Mouse (Mus musculus) MEL (cell line): ENCODE measurements at regions not wholly inside any gene's neighbourhood (a gene's known extent, or its start where the extent isn't known, plus 50 kb on each side); places are given as distances from the start of the nearest gene placed in this dataset.

ENCODE experiments used
- DNase-seq: peaks from one replicate; pipeline ENCODE4 v3.0.0; 2011; ENCODE audit warnings: low read depth, low spot score
- H3K27ac ChIP-seq: 2 replicates; pipeline ENCODE4 v1.5.1; 2012; ENCODE audit warnings: low read depth, mild to moderate bottlenecking, control low read depth, low read length, moderate library complexity; ENCODE audit not compliant: control insufficient read depth
- H3K27me3 ChIP-seq, 2 experiments: fragments of 150-350 bp in 1 of 2; sonication (generic) in 1 of 2; 2 replicates each; pipeline ENCODE4 v1.6.1; 2012; ENCODE audit warnings: low read length in 2 of 2, mild to moderate bottlenecking in 2 of 2, improper control_type of control experiment in 1 of 2, moderate library complexity in 1 of 2; ENCODE audit not compliant: insufficient read depth in 2 of 2, control insufficient read depth in 1 of 2
- H3K36me3 ChIP-seq, 2 experiments: 2 replicates each; pipeline ENCODE4 v1.6.1; 2012 to 2014; ENCODE audit warnings: low read length in 2 of 2, improper control_type of control experiment in 1 of 2, inconsistent platforms in 1 of 2, mild to moderate bottlenecking in 1 of 2; ENCODE audit not compliant: insufficient read depth in 2 of 2, control insufficient read depth in 1 of 2
- H3K4me1 ChIP-seq, 2 experiments: fragments of 150-350 bp in 1 of 2; sonication (generic) in 1 of 2; 2 replicates each; pipeline ENCODE4 v1.6.1; 2012; ENCODE audit warnings: low read length in 2 of 2, improper control_type of control experiment in 1 of 2, mild to moderate bottlenecking in 1 of 2; ENCODE audit not compliant: insufficient read depth in 2 of 2, control insufficient read depth in 1 of 2
- H3K4me3 ChIP-seq, 2 experiments: fragments of 150-350 bp in 1 of 2; sonication (generic) in 1 of 2; 2 replicates each; pipeline ENCODE4 v1.5.1; 2012; ENCODE audit warnings: low read depth in 2 of 2, low read length in 2 of 2, mild to moderate bottlenecking in 2 of 2, moderate library complexity in 2 of 2, control low read depth in 1 of 2, improper control_type of control experiment in 1 of 2; ENCODE audit not compliant: control insufficient read depth in 1 of 2, insufficient read depth in 1 of 2
- H3K79me2 ChIP-seq: 2 replicates; pipeline ENCODE4 v1.6.1; 2012; ENCODE audit warnings: mild to moderate bottlenecking, low read length, moderate library complexity; ENCODE audit not compliant: control insufficient read depth, poor library complexity, insufficient read depth
- H3K9ac ChIP-seq: 2 replicates; pipeline ENCODE4 v1.6.1; 2012; ENCODE audit warnings: low read depth, mild to moderate bottlenecking, control low read depth, low read length, moderate library complexity; ENCODE audit not compliant: control insufficient read depth, poor library complexity, severe bottlenecking
- H3K9me3 ChIP-seq: fragments of 150-350 bp; sonication (generic); replicated peaks from 2 replicates; pipeline ENCODE4 v1.6.1; 2012; ENCODE audit warnings: mild to moderate bottlenecking, low read length, improper control_type of control experiment, moderate library complexity; ENCODE audit not compliant: insufficient read depth
- CHD1 ChIP-seq: IDR thresholded peaks from 2 replicates; pipeline ENCODE4 v1.6.1; 2012; ENCODE audit warnings: low read depth, mild to moderate bottlenecking, inconsistent platforms, low read length, improper control_type of control experiment
- CHD2 ChIP-seq: IDR thresholded peaks from 2 replicates; pipeline ENCODE4 v1.6.1; 2011; ENCODE audit warnings: low read length, improper control_type of control experiment
- E2F4 ChIP-seq: IDR thresholded peaks from 2 replicates; pipeline ENCODE4 v1.6.1; 2011; ENCODE audit warnings: low read depth, low read length, improper control_type of control experiment, borderline replicate concordance
- ELF1 ChIP-seq: IDR thresholded peaks from 2 replicates; pipeline ENCODE4 v1.6.1; 2014; ENCODE audit warnings: low read depth, mild to moderate bottlenecking, inconsistent platforms, low read length, improper control_type of control experiment, moderate library complexity
- EP300 ChIP-seq, 2 experiments: IDR thresholded peaks; 2 replicates each; pipeline ENCODE4 v1.6.1; 2011; ENCODE audit warnings: improper control_type of control experiment in 2 of 2, low read length in 2 of 2, low read depth in 1 of 2, mild to moderate bottlenecking in 1 of 2
- ETS1 ChIP-seq: IDR thresholded peaks from 2 replicates; pipeline ENCODE4 v1.6.1; 2012; ENCODE audit warnings: low read depth, mild to moderate bottlenecking, inconsistent platforms, low read length, improper control_type of control experiment, moderate library complexity
- GABPA ChIP-seq: IDR thresholded peaks from 2 replicates; pipeline ENCODE4 v1.6.1; 2012; ENCODE audit warnings: low read depth, mild to moderate bottlenecking, inconsistent platforms, low read length, improper control_type of control experiment, moderate library complexity
- GATA1 ChIP-seq: IDR thresholded peaks from 2 replicates; pipeline ENCODE4 v1.6.1; 2011; ENCODE audit warnings: low read depth, low read length, improper control_type of control experiment
- HCFC1 ChIP-seq: IDR thresholded peaks from 2 replicates; pipeline ENCODE4 v1.6.1; 2012; ENCODE audit warnings: low read depth, mild to moderate bottlenecking, inconsistent platforms, low read length, improper control_type of control experiment, moderate library complexity
- JUND ChIP-seq: IDR thresholded peaks from 2 replicates; pipeline ENCODE4 v1.6.1; 2011; ENCODE audit warnings: low read depth, mild to moderate bottlenecking, improper control_type of control experiment, low read length
- MAFK ChIP-seq: IDR thresholded peaks from 2 replicates; pipeline ENCODE4 v1.6.1; 2011; ENCODE audit warnings: low read depth, mild to moderate bottlenecking, low read length, improper control_type of control experiment, borderline replicate concordance
- MAX ChIP-seq: IDR thresholded peaks from 2 replicates; pipeline ENCODE4 v1.6.1; 2011; ENCODE audit warnings: low read length, improper control_type of control experiment
- MEF2A ChIP-seq: IDR thresholded peaks from 2 replicates; pipeline ENCODE4 v1.6.1; 2014; ENCODE audit warnings: low read depth, mild to moderate bottlenecking, inconsistent platforms, low read length, improper control_type of control experiment; ENCODE audit not compliant: poor library complexity, insufficient replicate concordance, severe bottlenecking; ENCODE audit errors: extremely low read depth
- MYC ChIP-seq: IDR thresholded peaks from 2 replicates; pipeline ENCODE4 v1.6.1; 2011; ENCODE audit warnings: low read depth, mild to moderate bottlenecking, low read length, improper control_type of control experiment, moderate library complexity
- NELFE ChIP-seq: IDR thresholded peaks from 2 replicates; pipeline ENCODE4 v1.6.1; 2011; ENCODE audit warnings: low read depth, low read length, improper control_type of control experiment
- NRF1 ChIP-seq: IDR thresholded peaks from 2 replicates; pipeline ENCODE4 v1.6.1; 2014; ENCODE audit warnings: low read depth, mild to moderate bottlenecking, inconsistent platforms, low read length, improper control_type of control experiment, moderate library complexity; ENCODE audit not compliant: poor library complexity, insufficient read depth, severe bottlenecking
- POLR2A ChIP-seq, 2 experiments: IDR thresholded peaks; 2 replicates each; pipeline ENCODE4 v1.6.1; 2011 to 2012; ENCODE audit warnings: low read length in 2 of 2, mild to moderate bottlenecking in 2 of 2, control low read depth in 1 of 2, improper control_type of control experiment in 1 of 2, low read depth in 1 of 2, moderate library complexity in 1 of 2; ENCODE audit not compliant: control insufficient read depth in 1 of 2, insufficient read depth in 1 of 2, poor library complexity in 1 of 2
- POLR2AphosphoS2 ChIP-seq: IDR thresholded peaks from 2 replicates; pipeline ENCODE4 v1.6.1; 2011; ENCODE audit warnings: low read length, improper control_type of control experiment
- POLR2AphosphoS5 ChIP-seq: IDR thresholded peaks from 2 replicates; pipeline ENCODE4 v1.6.1; 2012; ENCODE audit warnings: low read depth, borderline replicate concordance, mild to moderate bottlenecking, inconsistent platforms, low read length, moderate library complexity, mixed read lengths
- RCOR1 ChIP-seq: IDR thresholded peaks from 2 replicates; pipeline ENCODE4 v1.6.1; 2012; ENCODE audit warnings: low read depth, mild to moderate bottlenecking, inconsistent platforms, low read length, improper control_type of control experiment
- SIN3A ChIP-seq: IDR thresholded peaks from 2 replicates; pipeline ENCODE4 v1.6.1; 2012; ENCODE audit warnings: low read length, improper control_type of control experiment, inconsistent platforms
- SMC3 ChIP-seq: IDR thresholded peaks from 2 replicates; pipeline ENCODE4 v1.6.1; 2011; ENCODE audit warnings: low read depth, low read length, improper control_type of control experiment
- UBTF ChIP-seq: IDR thresholded peaks from 2 replicates; pipeline ENCODE4 v1.6.1; 2012; ENCODE audit warnings: low read depth, mild to moderate bottlenecking, inconsistent platforms, low read length, improper control_type of control experiment, moderate library complexity, borderline replicate concordance; ENCODE audit not compliant: insufficient read depth
- USF1 ChIP-seq: IDR thresholded peaks from 2 replicates; pipeline ENCODE4 v1.6.1; 2014; ENCODE audit warnings: low read depth, mild to moderate bottlenecking, inconsistent platforms, low read length, improper control_type of control experiment, moderate library complexity
- USF2 ChIP-seq, 2 experiments: IDR thresholded peaks; 2 replicates each; pipeline ENCODE4 v1.6.1; 2011 to 2012; ENCODE audit warnings: improper control_type of control experiment in 2 of 2, low read length in 2 of 2, borderline replicate concordance in 1 of 2, inconsistent platforms in 1 of 2, low read depth in 1 of 2, mild to moderate bottlenecking in 1 of 2; ENCODE audit not compliant: insufficient read depth in 1 of 2
- ZC3H11A ChIP-seq: IDR thresholded peaks from 2 replicates; pipeline ENCODE4 v1.6.1; 2012; ENCODE audit warnings: low read depth, mild to moderate bottlenecking, inconsistent platforms, low read length, improper control_type of control experiment
- ZKSCAN1 ChIP-seq: IDR thresholded peaks from 2 replicates; pipeline ENCODE4 v1.6.1; 2012; ENCODE audit warnings: low read depth, mild to moderate bottlenecking, inconsistent platforms, low read length, improper control_type of control experiment, moderate library complexity
- ZMIZ1 ChIP-seq: IDR thresholded peaks from 2 replicates; pipeline ENCODE4 v1.6.1; 2012; ENCODE audit warnings: low read depth, mild to moderate bottlenecking, inconsistent platforms, low read length, improper control_type of control experiment, moderate library complexity
- ZNF384 ChIP-seq: IDR thresholded peaks from 2 replicates; pipeline ENCODE4 v1.6.1; 2012; ENCODE audit warnings: low read depth, mild to moderate bottlenecking, inconsistent platforms, low read length, improper control_type of control experiment

GRCm38 (mm10) chrX:115038997-115039396, 131.6 kb downstream of the Ube2dnl2 start:
- Histone ChIP-seq H3K4me1 (peaks cover 0 to 3% of the 10 kb centered on the region in 2 experiments; a peak in 2 of 4 replicates), H3K36me3 (no peaks in the 10 kb centered on the region; a peak in 2 of 4 replicates), H3K79me2 (no peaks in the 10 kb centered on the region), H3K9ac (no peak overlapping the region), H3K27me3 (no peaks in the 10 kb centered on the region), H3K4me3 (no peak overlapping the region), H3K9me3 (no peaks in the 10 kb centered on the region), H3K27ac (no peak overlapping the region)
- TF ChIP-seq MAX (peak; percentile 60; the same call in 1 of the 2 replicates), POLR2AphosphoS2 (no peak), MEF2A (no peak), ZNF384 (peak; percentile 85), USF2 (IDR thresholded peaks at IDR 0.05; ENCODE audit: borderline replicate concordance in 1 of 2, insufficient read depth in 1 of 2, low read depth in 1 of 2, low read length in 2 of 2) (no peak), SMC3 (no peak), NRF1 (no peak), MYC (peak; percentile 54; the same call in 1 of the 2 replicates), ZMIZ1 (no peak), ETS1 (no peak), ZC3H11A (no peak), GATA1 (no peak), POLR2AphosphoS5 (no peak), HCFC1 (no peak), GABPA (no peak), EP300 (IDR thresholded peaks at IDR 0.05; ENCODE audit: low read depth in 1 of 2, low read length in 2 of 2) (peak; percentile 10 to 60; a peak in 2 of 4 replicates), USF1 (no peak), CHD2 (no peak), NELFE (no peak), ELF1 (peak; percentile 51; the same call in 1 of the 2 replicates)
- peak; percentile 53 for DNase-seq

- no peaks in the 10 kb centered on the region for H3K4me1 ChIP-seq
- no peaks in the 10 kb centered on the region for H3K79me2 ChIP-seq
- no peak overlapping the region for H3K4me3 ChIP-seq
- peak; percentile 84 for DNase-seq
- H3K9me3 ChIP-seq, result no peaks in the 10 kb centered on the region
- no peaks in the 10 kb centered on the region for H3K27me3 ChIP-seq
- peaks cover 0 to 2% of the 10 kb centered on the region in 2 experiments; a peak in 1 of 4 replicates for H3K36me3 ChIP-seq
- H3K27ac ChIP-seq, result peak overlapping the region; percentile 51
- no peak overlapping the region for H3K9ac ChIP-seq
- TF ChIP-seq ZMIZ1, result no peak
- peak; percentile 33 for TF ChIP-seq ETS1
- TF ChIP-seq JUND, result no peak
- TF ChIP-seq HCFC1, result no peak
- peak; percentile 41; the same call in 1 of the 2 replicates for TF ChIP-seq ZNF384
- peak; percentile 65 to 79 for TF ChIP-seq EP300 (IDR thresholded peaks at IDR 0.05; ENCODE audit: low read depth in 1 of 2, low read length in 2 of 2)
- no peak for TF ChIP-seq POLR2A (IDR thresholded peaks at IDR 0.05; ENCODE audit: control insufficient read depth in 1 of 2, insufficient read depth in 1 of 2, low read depth in 1 of 2, low read length in 2 of 2, poor library complexity in 1 of 2)
- no peak for TF ChIP-seq MEF2A
- no peak; the same call in 1 of the 2 replicates for TF ChIP-seq E2F4
- TF ChIP-seq SIN3A, result no peak
- TF ChIP-seq USF1, result no peak
- TF ChIP-seq MAX, result no peak
- TF ChIP-seq USF2 (IDR thresholded peaks at IDR 0.05; ENCODE audit: borderline replicate concordance in 1 of 2, insufficient read depth in 1 of 2, low read depth in 1 of 2, low read length in 2 of 2), result no peak
- no peak for TF ChIP-seq MAFK
- TF ChIP-seq CHD1, result no peak
- no peak; the same call in none of the 2 replicates for TF ChIP-seq RCOR1
- no peak for TF ChIP-seq ZKSCAN1
- no peak for TF ChIP-seq CHD2
- TF ChIP-seq GABPA, result no peak
- TF ChIP-seq UBTF, result no peak
Observed at GRCm38 (mm10) chrX:115062556-115063146, 155.3 kb downstream of the Ube2dnl2 start.
